Mouse (Mus musculus) testis, postnatal 14 days (tissue): ENCODE measurements around the gene Sppl2b.

ENCODE experiments used
- DNase-seq: peaks from one replicate; pipeline ENCODE4 v3.0.0; 2021; ENCODE audit warnings: low spot score

The Sppl2b gene

GRCm38 (mm10) chr10:80845055-80845693, 9.9 kb upstream of the Sppl2b start:
- DNase-seq: no peak

GRCm38 (mm10) chr10:80845732-80846131, 9.3 kb upstream of the Sppl2b start:
- no peak for DNase-seq

GRCm38 (mm10) chr10:80848571-80848970, 6.5 kb upstream of the Sppl2b start:
- DNase-seq: no peak

- DNase-seq: no peak
Observed at GRCm38 (mm10) chr10:80855749-80856073, 636 bp downstream of the Sppl2b start.

DNA sequence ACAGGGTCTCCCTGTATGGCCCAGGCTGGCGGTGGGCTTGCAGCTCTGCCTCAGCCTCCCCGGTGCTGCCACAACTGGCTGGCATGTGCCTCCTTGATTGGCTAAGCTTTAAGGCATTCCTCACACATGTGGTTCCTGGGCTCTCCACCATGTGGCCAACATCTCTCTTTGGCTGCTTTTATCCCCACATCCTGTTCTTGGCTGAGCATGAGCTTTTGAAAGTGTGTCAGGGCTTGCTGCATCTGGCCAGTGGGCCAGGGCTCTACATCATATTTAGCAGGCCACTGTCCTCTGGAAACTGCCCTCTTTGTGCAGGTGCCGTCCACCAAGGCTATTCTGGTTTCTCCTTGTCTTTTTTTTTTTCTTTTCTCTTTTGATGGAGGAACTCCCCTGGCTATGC, 1.2 kb downstream of the Sppl2b start:
- DNase-seq: no peak

GRCm38 (mm10) chr10:80856908-80857307, 1.8 kb downstream of the Sppl2b start:
- DNase-seq: no peak

GRCm38 (mm10) chr10:80857386-80857785, 2.3 kb downstream of the Sppl2b start:
- DNase-seq: no peak

DNA sequence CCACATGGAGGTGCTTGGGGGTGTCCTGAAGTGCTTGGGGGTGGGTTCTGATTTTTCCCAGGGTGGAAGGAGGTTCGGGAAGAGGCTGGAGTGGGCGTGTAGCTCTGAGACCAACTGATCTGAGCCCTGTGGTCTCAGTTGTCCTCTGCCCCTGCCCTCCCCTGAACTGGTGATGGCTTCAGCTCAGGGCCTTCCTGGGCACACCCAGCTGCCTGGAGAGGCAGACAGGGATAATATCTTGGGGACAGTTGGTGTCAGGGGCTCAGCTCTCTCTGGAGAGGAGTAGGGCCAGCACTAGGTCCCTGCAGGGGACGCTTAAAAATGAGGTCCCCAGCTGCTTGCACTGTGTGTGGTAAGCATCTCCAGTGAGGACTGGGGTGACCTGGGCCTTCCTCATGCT, 2.8 kb downstream of the Sppl2b start:
- no peak for DNase-seq

GRCm38 (mm10) chr10:80858350-80858935, 3.4 kb downstream of the Sppl2b start:
- no peak for DNase-seq

GRCm38 (mm10) chr10:80862305-80862704, 7.2 kb downstream of the Sppl2b start:
- DNase-seq: no peak

GRCm38 (mm10) chr10:80864446-80864845, 9.4 kb downstream of the Sppl2b start:
- no peak for DNase-seq

GRCm38 (mm10) chr10:80870993-80871392, 15.9 kb downstream of the Sppl2b start:
- no peak for DNase-seq

GRCm38 (mm10) chr10:80871581-80871980, 16.5 kb downstream of the Sppl2b start, which contains the start of gene Tmprss9:
Gene Tmprss9 (plus strand): TSS chr10:80871848.
- no peak for DNase-seq

GRCm38 (mm10) chr10:80874035-80874434, 19.0 kb downstream of the Sppl2b start:
- no peak for DNase-seq

DNA sequence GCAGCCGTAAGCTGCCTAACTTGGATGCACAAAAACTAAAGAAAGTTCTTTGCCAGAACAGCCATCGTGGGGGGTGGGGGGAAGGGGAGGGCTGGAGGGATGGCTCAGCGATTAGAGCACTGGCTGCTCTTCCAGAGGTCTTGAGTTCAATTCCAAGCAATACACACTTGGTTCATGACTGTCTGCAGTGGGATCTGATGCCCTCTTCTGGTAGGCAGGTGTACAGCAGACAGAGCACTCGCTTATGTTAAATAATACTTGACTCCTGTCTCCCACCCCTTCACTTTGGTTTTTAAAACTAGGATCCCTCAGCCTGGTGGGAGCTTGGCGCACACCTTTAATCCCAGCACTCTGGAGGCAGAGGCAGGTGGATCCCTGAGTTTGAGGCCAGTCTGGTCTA, 21.0 kb downstream of the Sppl2b start:
- no peak for DNase-seq

GRCm38 (mm10) chr10:80876594-80876993, 21.5 kb downstream of the Sppl2b start:
- DNase-seq: no peak

- DNase-seq: peak; percentile 70
Observed at GRCm38 (mm10) chr10:80880131-80880641, 25.1 kb downstream of the Sppl2b start.

DNA sequence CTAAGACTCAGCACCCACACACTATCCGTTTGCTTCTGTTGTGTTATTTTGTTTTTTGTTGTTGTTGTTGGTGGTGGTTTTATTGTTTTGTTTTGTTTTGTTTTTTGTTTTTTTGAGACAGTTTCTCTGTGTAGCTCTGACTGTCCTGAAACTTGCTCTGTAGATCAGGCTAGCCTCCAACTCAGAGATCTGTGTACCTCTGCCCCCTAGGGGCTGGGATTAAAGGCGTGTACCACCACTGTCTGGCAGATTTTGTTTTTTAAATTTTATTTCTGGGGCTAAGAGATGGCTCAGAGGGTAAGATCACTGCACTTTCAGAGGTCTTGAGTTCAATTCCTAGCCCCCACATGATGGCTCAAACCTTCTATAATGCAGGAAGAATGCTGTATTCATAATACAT, 25.8 kb downstream of the Sppl2b start:
- DNase-seq: no peak

DNA sequence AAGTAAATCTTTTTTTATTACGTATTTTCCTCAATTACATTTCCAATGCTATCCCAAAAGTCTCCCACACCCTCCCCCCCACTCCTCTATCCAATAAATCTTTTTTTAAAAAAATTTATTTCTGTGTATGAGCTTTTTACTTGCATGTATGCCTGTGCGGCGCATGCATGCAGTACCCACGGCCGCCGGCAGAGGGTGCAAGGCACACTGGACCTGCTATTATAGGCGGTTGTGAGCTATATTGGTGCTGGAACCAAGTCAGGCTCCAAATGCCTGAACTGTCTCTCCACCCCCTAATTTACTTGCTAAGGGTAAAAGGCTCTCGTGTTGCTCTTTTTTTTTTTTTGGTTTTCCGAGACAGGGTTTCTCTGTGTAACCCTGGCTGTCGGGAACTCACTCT, 26.2 kb downstream of the Sppl2b start:
- peak; percentile 81 for DNase-seq

GRCm38 (mm10) chr10:80887181-80887580, 32.1 kb downstream of the Sppl2b start:
- DNase-seq: peak; percentile 81

DNA sequence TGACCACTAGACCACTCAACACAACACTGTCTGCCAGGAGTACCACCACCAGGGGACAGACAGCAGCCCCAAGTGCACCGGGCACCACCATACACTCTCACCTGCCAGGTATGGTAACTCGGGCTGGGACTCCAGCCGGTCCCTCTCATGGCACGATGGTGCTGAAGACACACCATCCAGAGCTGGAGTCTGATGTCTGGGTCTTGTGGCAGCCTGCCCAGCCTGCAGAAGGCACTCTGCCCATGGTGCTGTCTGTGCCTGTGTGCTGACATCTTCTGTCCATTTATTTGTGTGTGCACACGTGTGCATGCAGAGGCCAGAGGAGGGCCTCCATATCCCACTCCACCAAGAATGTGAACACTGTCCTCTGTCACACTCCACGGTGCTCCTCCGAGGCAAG, 40.0 kb downstream of the Sppl2b start:
- no peak for DNase-seq

DNA sequence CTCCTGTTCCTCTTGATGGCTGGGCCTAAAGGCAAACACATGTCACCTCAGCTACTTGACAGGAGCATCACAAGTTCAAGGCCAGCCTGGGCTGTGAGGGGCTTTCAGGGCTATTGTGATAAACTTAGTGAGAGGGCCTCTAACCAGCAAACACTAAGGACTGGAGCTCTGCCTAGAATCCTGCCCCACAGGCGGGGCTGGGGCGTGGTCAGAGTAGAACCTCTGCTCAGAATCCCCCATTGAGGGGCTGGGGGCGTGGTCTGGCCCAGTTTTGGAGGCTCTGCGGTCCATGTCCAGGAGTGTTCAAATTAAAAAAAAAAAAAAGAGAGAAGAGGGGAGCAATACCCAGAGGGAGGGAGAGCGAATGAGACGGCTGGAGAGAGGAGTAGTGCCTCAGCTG, 40.6 kb downstream of the Sppl2b start:
- DNase-seq: no peak

DNA sequence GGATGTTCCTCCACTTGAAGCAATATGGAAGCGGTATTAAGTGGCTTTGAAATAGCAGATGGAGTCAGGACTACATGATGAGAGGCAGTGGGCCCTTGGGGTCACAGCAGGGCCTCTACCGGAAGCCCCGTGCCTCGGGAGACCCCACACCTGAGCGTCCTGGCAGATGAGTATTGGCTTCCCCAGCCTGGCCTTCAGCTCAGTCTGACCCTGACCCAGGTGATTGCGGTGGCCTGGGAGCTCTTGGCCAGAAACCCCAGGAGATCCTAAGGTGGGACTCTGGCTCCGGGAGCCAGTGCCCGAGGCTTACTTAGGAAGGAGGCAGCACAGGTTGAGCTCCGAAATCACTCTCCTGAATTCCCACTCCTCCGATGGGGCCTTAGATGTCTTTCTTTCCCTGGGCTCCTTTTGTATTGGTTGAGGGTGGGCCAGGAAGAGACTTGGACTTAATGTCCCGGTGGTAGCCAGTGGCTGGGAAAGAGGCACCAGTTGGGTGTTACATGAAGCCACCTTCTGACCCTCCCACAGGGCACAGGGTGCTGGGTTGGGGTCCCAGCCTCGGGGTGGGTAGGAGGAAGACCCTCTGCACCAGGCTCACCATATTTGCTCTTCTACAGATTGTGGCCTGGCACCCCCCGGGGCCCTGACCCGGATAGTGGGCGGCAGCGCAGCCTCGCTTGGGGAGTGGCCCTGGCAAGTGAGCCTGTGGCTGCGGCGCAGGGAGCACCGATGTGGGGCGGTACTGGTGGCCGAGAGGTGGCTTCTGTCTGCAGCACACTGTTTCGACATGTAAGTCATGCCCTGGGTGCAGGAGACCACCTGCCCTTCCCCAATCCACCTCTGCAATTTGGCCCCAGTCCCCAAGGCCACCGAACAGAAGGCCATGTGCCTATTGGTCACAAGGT, 41.8 kb downstream of the Sppl2b start:
- no peak for DNase-seq
